In genomic region chr7:44896499-44896898, GRCm38 (mm10) we compare ENCODE assay signal across 8 mouse cellular contexts. TPM values are rescaled to one million over a fixed set of nuclear protein-coding genes. Genes with fewer than 3 reads are reported as not detected.
DNase-seq lines count a peak whose midpoint lies in the region; ATAC-seq and TF ChIP-seq lines count a peak whose summit lies in the region.

No protein-coding gene starts in this region.

- no peak for TF ChIP-seq POLR2A in liver, adult 2 months (IDR thresholded peaks at IDR 0.05; ENCODE audit: extremely low read depth, insufficient read depth, low read length)

- H3K4me2 ChIP-seq in embryonic facial prominence, embryonic 14.5 days (ENCODE audit: low read depth, low read length): peak overlapping the region; percentile 77
- H3K4me2 ChIP-seq in hindbrain, postnatal 0 days (ENCODE audit: low read depth, low read length): peak overlapping the region; percentile 85
- H3K4me2 ChIP-seq in neural tube, embryonic 13.5 days: peak overlapping the region; percentile 68

- 49% methylated on average over 10 of the region's 10 CpGs for WGBS in liver, adult 2 months
- 26% methylated on average over 9 of the region's 10 CpGs for WGBS in embryonic facial prominence, embryonic 14.5 days
- 15% methylated on average over 10 of the region's 10 CpGs for WGBS in hindbrain, postnatal 0 days
- 33% methylated on average over 10 of the region's 10 CpGs for WGBS in neural tube, embryonic 13.5 days

- H3K79me2 ChIP-seq in liver, adult 2 months (ENCODE audit: control insufficient read depth, insufficient read depth, low read length): peaks cover 5% of the 10 kb centered on the region; the same call in 1 of the 2 replicates

- no peak overlapping the region for H3K27ac ChIP-seq in liver, adult 2 months (replicated peaks; ENCODE audit: insufficient read depth, low read depth, low read length)
- H3K27ac ChIP-seq in embryonic facial prominence, embryonic 14.5 days (replicated peaks; ENCODE audit: low read depth, low read length): peak overlapping the region; percentile 99
- peak overlapping the region; percentile 88 for H3K27ac ChIP-seq in hindbrain, postnatal 0 days
- peak overlapping the region; percentile 98 for H3K27ac ChIP-seq in neural tube, embryonic 13.5 days (replicated peaks)

- H3K27me3 ChIP-seq in liver, adult 2 months (ENCODE audit: control insufficient read depth, insufficient read depth, low read length): no peaks in the 10 kb centered on the region
- no peaks in the 10 kb centered on the region for H3K27me3 ChIP-seq in embryonic facial prominence, embryonic 14.5 days (replicated peaks; ENCODE audit: control insufficient read depth, insufficient read depth, low read length)
- H3K27me3 ChIP-seq in hindbrain, postnatal 0 days (ENCODE audit: insufficient read depth, low read length): no peaks in the 10 kb centered on the region
- H3K27me3 ChIP-seq in neural tube, embryonic 13.5 days: no peaks in the 10 kb centered on the region

- peaks cover 4% of the 10 kb centered on the region; the same call in 1 of the 2 replicates for H3K4me1 ChIP-seq in liver, adult 2 months (ENCODE audit: control insufficient read depth, insufficient read depth, low read length)
- peaks cover 26% of the 10 kb centered on the region for H3K4me1 ChIP-seq in embryonic facial prominence, embryonic 14.5 days (ENCODE audit: control insufficient read depth, insufficient read depth, low read length)
- H3K4me1 ChIP-seq in hindbrain, postnatal 0 days (ENCODE audit: insufficient read depth, low read length): peaks cover 31% of the 10 kb centered on the region; the same call in 1 of the 2 replicates
- H3K4me1 ChIP-seq in neural tube, embryonic 13.5 days (replicated peaks): peaks cover 61% of the 10 kb centered on the region

- H3K4me3 ChIP-seq in liver, adult 2 months (ENCODE audit: insufficient read depth, low read depth, low read length): peak overlapping the region; percentile 73
- H3K4me3 ChIP-seq in embryonic facial prominence, embryonic 14.5 days (ENCODE audit: low read depth, low read length): peak overlapping the region; percentile 62
- H3K4me3 ChIP-seq in hindbrain, postnatal 0 days (ENCODE audit: low read length): peak overlapping the region; percentile 70
- H3K4me3 ChIP-seq in neural tube, embryonic 13.5 days: peak overlapping the region; percentile 54

- no peaks in the 10 kb centered on the region for H3K9me3 ChIP-seq in embryonic facial prominence, embryonic 14.5 days (ENCODE audit: control insufficient read depth, low read length)
- H3K9me3 ChIP-seq in hindbrain, postnatal 0 days (ENCODE audit: low read length): no peaks in the 10 kb centered on the region
- no peaks in the 10 kb centered on the region for H3K9me3 ChIP-seq in neural tube, embryonic 13.5 days

- TF ChIP-seq CTCF in liver, adult 2 months (IDR thresholded peaks at IDR 0.05; ENCODE audit: low read depth, low read length): no peak
- no peak for TF ChIP-seq CTCF in hindbrain, postnatal 0 days (IDR thresholded peaks at IDR 0.05; ENCODE audit: low read depth)

- H3K9ac ChIP-seq in liver, adult 2 months (ENCODE audit: low read depth, low read length): peak overlapping the region; percentile 70; the same call in 1 of the 2 replicates
- H3K9ac ChIP-seq in embryonic facial prominence, embryonic 14.5 days (ENCODE audit: low read depth, low read length): peak overlapping the region; percentile 69
- H3K9ac ChIP-seq in hindbrain, postnatal 0 days (replicated peaks; ENCODE audit: low read length): peak overlapping the region; percentile 61
- peak overlapping the region; percentile 72 for H3K9ac ChIP-seq in neural tube, embryonic 13.5 days

- no peak for ATAC-seq in embryonic facial prominence, embryonic 14.5 days (ENCODE audit: low read depth)
- no peak for ATAC-seq in hindbrain, postnatal 0 days
- ATAC-seq in neural tube, embryonic 13.5 days (ENCODE audit: low read depth): no peak

- DNase-seq in liver, adult 2 months (ENCODE audit: extremely low read depth, low read depth, low spot score): peak; percentile 18
- DNase-seq in liver: no peak
- DNase-seq in embryonic facial prominence, embryonic 14.5 days (ENCODE audit: low spot score): no peak
- DNase-seq in hindbrain, postnatal 0 days (ENCODE audit: low spot score): no peak
- no peak for DNase-seq in embryo, embryonic 10 days (ENCODE audit: low spot score)
- DNase-seq in thymus, postnatal 36 days: no peak
- DNase-seq in spleen, postnatal 4 days (ENCODE audit: low spot score in 2 of 2): no peak

- no peaks in the 10 kb centered on the region for H3K36me3 ChIP-seq in liver, adult 2 months (ENCODE audit: control insufficient read depth, insufficient read depth, low read length)
- peaks cover 26% of the 10 kb centered on the region for H3K36me3 ChIP-seq in embryonic facial prominence, embryonic 14.5 days (ENCODE audit: control insufficient read depth, insufficient read depth, low read length)
- 0 out of 2 replicates have a peak, but pooled peaks cover 15% of the 10 kb centered on the region for H3K36me3 ChIP-seq in hindbrain, postnatal 0 days (ENCODE audit: insufficient read depth, low read length)
- peaks cover 28% of the 10 kb centered on the region for H3K36me3 ChIP-seq in neural tube, embryonic 13.5 days

RNA-seq across cellular contexts. Expression of gene Fuz, which starts 0.6 kb away (rescaled TPM):
- total RNA-seq in liver, adult 2 months (2014; rRNA removed): 5.7 and 6.8 TPM in 2 replicates
- polyA plus RNA-seq in liver, adult 2 months (2012; rRNA removed): 16.6 and 25.1 TPM in 2 replicates
- polyA plus RNA-seq in embryonic facial prominence, embryonic 14.5 days (2014; fragmentation: Nextera tagmentation; extraction: Ambion mirVana): 16.9 and 19.7 TPM in 2 replicates
- 27.8 and 29.8 TPM in 2 replicates for total RNA-seq in hindbrain, postnatal 0 days (2014; rRNA removed)
- 14.5 and 14.9 TPM in 2 replicates for polyA plus RNA-seq in hindbrain, postnatal 0 days (2015; fragmentation: Nextera tagmentation; extraction: Ambion mirVana)
- polyA plus RNA-seq in neural tube, embryonic 13.5 days (2015; fragmentation: Nextera tagmentation; extraction: Ambion mirVana): 14.9 and 17.9 TPM in 2 replicates

RNA-seq across cellular contexts. Expression of gene Med25, which starts 4.0 kb away (rescaled TPM):
- total RNA-seq in liver, adult 2 months (2014; rRNA removed): 11.6 and 16.6 TPM in 2 replicates
- polyA plus RNA-seq in liver, adult 2 months (2012; rRNA removed): 114 TPM in 2 replicates
- 62.5 and 64.2 TPM in 2 replicates for polyA plus RNA-seq in embryonic facial prominence, embryonic 14.5 days (2014; fragmentation: Nextera tagmentation; extraction: Ambion mirVana)
- total RNA-seq in hindbrain, postnatal 0 days (2014; rRNA removed): 193 and 194 TPM in 2 replicates
- 121 and 123 TPM in 2 replicates for polyA plus RNA-seq in hindbrain, postnatal 0 days (2015; fragmentation: Nextera tagmentation; extraction: Ambion mirVana)
- polyA plus RNA-seq in neural tube, embryonic 13.5 days (2015; fragmentation: Nextera tagmentation; extraction: Ambion mirVana): 134 and 138 TPM in 2 replicates

RNA-seq across cellular contexts. Expression of gene Ptov1, which starts 26.9 kb away (rescaled TPM):
- total RNA-seq in liver, adult 2 months (2014; rRNA removed): 17.0 and 32.8 TPM in 2 replicates
- 76.1 and 91.6 TPM in 2 replicates for polyA plus RNA-seq in liver, adult 2 months (2012; rRNA removed)
- 398 and 442 TPM in 2 replicates for polyA plus RNA-seq in embryonic facial prominence, embryonic 14.5 days (2014; fragmentation: Nextera tagmentation; extraction: Ambion mirVana)
- total RNA-seq in hindbrain, postnatal 0 days (2014; rRNA removed): 524 and 597 TPM in 2 replicates
- polyA plus RNA-seq in hindbrain, postnatal 0 days (2015; fragmentation: Nextera tagmentation; extraction: Ambion mirVana): 416 and 438 TPM in 2 replicates
- 471 and 515 TPM in 2 replicates for polyA plus RNA-seq in neural tube, embryonic 13.5 days (2015; fragmentation: Nextera tagmentation; extraction: Ambion mirVana)

RNA-seq across cellular contexts. Expression of gene Ap2a1, which starts 32.8 kb away (rescaled TPM):
- total RNA-seq in liver, adult 2 months (2014; rRNA removed): 14.5 and 18.3 TPM in 2 replicates
- 32.8 and 38.2 TPM in 2 replicates for polyA plus RNA-seq in liver, adult 2 months (2012; rRNA removed)
- polyA plus RNA-seq in embryonic facial prominence, embryonic 14.5 days (2014; fragmentation: Nextera tagmentation; extraction: Ambion mirVana): 73.5 and 79.8 TPM in 2 replicates
- total RNA-seq in hindbrain, postnatal 0 days (2014; rRNA removed): 251 and 255 TPM in 2 replicates
- 113 and 115 TPM in 2 replicates for polyA plus RNA-seq in hindbrain, postnatal 0 days (2015; fragmentation: Nextera tagmentation; extraction: Ambion mirVana)
- 115 and 116 TPM in 2 replicates for polyA plus RNA-seq in neural tube, embryonic 13.5 days (2015; fragmentation: Nextera tagmentation; extraction: Ambion mirVana)

RNA-seq across cellular contexts. Expression of gene Pnkp, which starts 39.6 kb away (rescaled TPM):
- 20.8 and 24.0 TPM in 2 replicates for total RNA-seq in liver, adult 2 months (2014; rRNA removed)
- polyA plus RNA-seq in liver, adult 2 months (2012; rRNA removed): 42.5 and 45.7 TPM in 2 replicates
- 23.4 and 27.7 TPM in 2 replicates for polyA plus RNA-seq in embryonic facial prominence, embryonic 14.5 days (2014; fragmentation: Nextera tagmentation; extraction: Ambion mirVana)
- 22.9 and 47.1 TPM in 2 replicates for total RNA-seq in hindbrain, postnatal 0 days (2014; rRNA removed)
- 35.7 and 37.5 TPM in 2 replicates for polyA plus RNA-seq in hindbrain, postnatal 0 days (2015; fragmentation: Nextera tagmentation; extraction: Ambion mirVana)
- 30.2 and 31.6 TPM in 2 replicates for polyA plus RNA-seq in neural tube, embryonic 13.5 days (2015; fragmentation: Nextera tagmentation; extraction: Ambion mirVana)
